Mouse (Mus musculus) adrenal gland, postnatal 14 days (tissue): ENCODE measurements around the gene S1pr2. TPM values are rescaled to one million over a fixed set of nuclear protein-coding genes. Genes with fewer than 3 reads are reported as not detected.
"Not testable (repeated sequence)": the region's sequence is repeated elsewhere in the genome, so short reads cannot be mapped to it uniquely, and the experiment has no call there.

ENCODE experiments used
- DNase-seq: peaks from one replicate; pipeline ENCODE4 v3.0.0; 2021; ENCODE audit warnings: mixed read lengths
- long read RNA-seq, 2 experiments: library from polyadenylated mRNA; stranded (forward); transcript quantifications; one replicate each; pipeline ENCODE4 v2.0.0; 2021
- total RNA-seq: library from RNA; stranded (reverse); gene quantifications from 2 replicates; pipeline ENCODE4 v1.2.3, GENCODE M21; 2021

S1pr2 gene
- total RNA-seq: 9.1 and 11.0 TPM in 2 replicates
- long read RNA-seq, experiment 1, full-length matches to known transcripts: 37 of 42 reads
- long read RNA-seq, experiment 1, partial matches to known transcripts: 0 of 42 reads
- long read RNA-seq, experiment 1, other reads (novel, unspliced or antisense): 5 of 42 reads
- long read RNA-seq, experiment 2, full-length matches to known transcripts: 11 of 15 reads
- long read RNA-seq, experiment 2, partial matches to known transcripts: 0 of 15 reads
- long read RNA-seq, experiment 2, other reads (novel, unspliced or antisense): 4 of 15 reads

- DNase-seq: peak; percentile 90
Observed at GRCm38 (mm10) chr9:20976216-20976960, at the start of gene S1pr2. S1pr2 (minus strand) TSS chr9:20976781.

GRCm38 (mm10) chr9:21025258-21025810 lies 48.8 kb upstream of the S1pr2 start:
- DNase-seq: no peak

GRCm38 (mm10) chr9:21022726-21023125 lies 46.1 kb upstream of the S1pr2 start:
- no peak for DNase-seq

DNA sequence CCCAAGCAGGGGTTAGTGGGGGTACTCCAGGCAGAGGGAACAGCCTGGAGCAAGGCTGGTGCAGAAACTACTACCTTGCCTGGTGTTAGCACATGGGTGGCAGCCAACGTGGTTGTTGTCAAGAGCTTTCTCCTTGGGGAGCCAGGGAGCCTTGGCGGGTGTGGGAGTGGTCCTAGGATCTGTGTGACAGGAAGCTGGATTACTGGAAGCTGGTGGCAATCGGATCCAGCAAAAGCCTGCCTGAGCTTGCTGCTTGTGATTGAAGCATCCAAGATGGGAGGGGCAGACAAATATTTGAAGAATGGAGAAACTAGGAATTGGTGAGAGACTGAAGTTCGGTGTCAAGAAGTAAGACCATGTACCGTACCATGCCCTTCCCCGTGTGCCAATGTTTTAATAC lies 45.7 kb upstream of the S1pr2 start:
- DNase-seq: no peak

- no peak for DNase-seq
Observed at GRCm38 (mm10) chr9:21021363-21021762, 44.8 kb upstream of the S1pr2 start.

GRCm38 (mm10) chr9:21018600-21018999 lies 42.0 kb upstream of the S1pr2 start:
- DNase-seq: no peak

GRCm38 (mm10) chr9:21017177-21017575 lies 40.6 kb upstream of the S1pr2 start:
- no peak for DNase-seq

DNA sequence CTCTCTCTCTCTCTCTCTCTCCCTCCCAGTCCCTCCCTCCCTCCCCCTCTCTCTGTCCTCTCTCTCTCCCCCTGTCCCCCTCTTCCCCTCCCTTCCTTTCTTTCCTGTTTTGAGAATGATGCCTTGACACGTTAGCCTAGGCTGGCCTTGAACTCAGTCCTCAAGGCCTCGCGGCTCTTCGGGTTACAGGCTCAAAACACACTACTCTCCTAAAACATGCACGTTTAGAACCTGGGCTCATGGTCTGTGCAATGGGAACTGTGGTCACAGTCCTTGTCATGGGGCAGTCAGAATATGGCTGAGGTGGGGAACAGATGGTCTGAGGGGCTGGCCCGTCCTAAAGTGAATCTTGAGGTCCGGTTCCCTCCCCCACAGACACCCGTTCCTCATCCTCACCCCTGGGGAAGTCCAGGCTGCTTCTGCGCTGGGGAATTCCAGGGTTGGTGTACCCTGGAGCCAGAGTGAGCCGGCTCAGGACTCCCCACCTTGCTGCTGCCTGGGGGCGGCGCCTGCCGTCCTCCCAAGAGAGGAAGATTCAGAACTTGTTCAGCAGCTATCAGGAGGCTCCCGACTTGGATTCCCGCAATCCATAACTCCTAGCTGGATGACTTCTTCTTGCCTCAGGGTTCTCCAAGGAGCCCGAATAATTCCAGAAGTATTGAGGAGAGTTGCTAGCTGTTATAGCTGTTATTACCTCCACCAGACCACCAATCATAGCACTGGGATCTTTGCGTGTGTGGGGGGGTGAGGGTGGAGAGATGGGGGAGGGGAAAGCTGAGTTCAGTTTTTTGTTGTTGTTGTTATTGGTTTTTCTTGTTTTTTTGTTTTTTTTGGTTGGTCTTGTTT lies 40.0 kb upstream of the S1pr2 start:
- DNase-seq: no peak

DNA sequence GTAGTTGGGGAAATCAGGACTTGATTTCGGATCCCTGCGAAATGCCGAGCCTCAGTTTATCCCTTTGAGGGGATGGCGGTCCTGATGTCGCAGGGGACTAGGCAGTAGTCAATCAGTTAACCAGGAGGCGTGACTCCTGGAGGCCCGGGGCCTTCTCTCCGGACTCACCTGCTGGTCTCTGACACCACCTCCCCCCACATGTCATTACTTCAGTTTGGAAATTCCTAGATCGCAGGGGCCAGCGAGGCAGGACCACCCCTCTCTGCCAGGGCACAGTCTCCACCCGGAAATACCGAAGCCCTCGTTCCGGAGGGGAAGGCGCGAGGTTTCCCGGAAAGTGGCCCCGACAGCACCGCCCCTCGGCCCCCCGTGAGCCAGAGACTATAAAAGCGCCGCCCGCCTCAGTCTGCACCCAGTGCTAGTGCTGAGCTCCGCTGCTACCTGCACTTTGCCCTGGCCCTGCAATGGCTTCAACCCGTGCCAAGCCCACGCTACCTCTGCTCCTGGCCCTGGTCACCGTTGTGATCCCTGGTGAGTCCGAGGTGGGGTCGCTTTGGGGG lies 39.1 kb upstream of the S1pr2 start, which contains the start of gene Icam1:
Gene Icam1, plus strand, starts transcription at position 415 of the 560 bp plus-strand sequence.
- peak; percentile 80 for DNase-seq

DNA sequence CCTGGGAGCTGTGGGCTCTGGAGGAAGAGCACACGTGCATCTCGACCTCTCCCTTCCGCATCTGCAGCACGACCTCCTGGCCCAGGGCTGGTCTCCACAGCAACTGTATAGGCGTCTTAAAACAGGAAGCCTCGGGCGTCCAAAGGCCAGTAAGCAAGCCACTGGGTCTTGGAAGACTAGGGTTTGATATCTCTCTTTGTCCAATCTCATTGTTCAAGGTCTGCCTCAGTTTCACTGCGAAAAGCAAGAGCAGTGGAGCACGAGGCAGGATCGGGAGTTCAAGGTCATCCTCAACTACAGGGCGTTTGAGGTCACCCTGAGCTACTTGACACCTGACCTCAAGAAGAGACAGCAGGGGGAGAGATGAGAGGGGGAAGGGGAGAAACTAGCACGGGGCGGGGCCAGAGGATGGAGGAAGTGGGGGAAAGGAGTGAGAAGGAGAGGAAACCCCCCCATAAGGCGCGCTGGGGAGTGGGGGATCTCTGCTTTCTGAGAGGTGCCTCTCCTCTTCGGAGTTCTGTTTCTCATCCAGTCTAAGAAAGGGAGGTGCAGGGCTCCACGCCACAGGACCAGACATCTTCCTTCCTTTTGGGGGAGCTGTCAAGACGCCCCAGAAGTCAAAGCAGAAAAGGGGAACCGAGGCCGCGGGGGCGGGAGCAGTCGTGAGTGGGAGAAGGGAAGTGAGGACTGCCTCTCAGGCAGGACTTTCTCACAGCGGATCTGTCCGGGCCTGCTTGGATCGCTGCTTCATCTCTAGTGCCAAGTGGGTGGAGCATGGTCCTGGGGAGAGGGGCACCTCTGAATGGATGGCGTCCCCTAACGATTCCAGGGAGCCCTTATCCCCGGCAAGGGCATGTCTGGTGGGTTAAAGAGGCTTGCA lies 38.4 kb upstream of the S1pr2 start:
- DNase-seq: peak; percentile 69

DNA sequence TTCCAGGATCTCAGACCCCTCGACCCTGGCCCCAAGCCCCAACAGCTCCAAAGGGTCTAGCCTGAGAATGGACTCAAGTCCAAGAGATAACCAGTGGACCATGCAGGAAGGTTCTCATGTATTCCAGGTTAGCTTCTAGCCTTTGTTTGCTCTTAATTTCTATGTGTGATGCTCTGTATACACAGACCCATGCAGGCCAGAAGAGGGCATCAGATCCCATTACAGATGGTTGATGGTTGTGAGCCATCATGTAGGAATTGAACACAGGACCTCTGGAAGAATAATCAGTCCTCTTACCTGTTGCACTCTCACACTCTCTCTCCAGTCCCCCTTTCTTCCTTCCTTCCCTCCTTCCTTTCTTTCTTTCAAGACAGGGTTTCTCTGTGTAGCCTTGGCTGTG lies 35.8 kb upstream of the S1pr2 start:
- no peak for DNase-seq

GRCm38 (mm10) chr9:21011846-21012312 lies 35.3 kb upstream of the S1pr2 start:
- no peak for DNase-seq

DNA sequence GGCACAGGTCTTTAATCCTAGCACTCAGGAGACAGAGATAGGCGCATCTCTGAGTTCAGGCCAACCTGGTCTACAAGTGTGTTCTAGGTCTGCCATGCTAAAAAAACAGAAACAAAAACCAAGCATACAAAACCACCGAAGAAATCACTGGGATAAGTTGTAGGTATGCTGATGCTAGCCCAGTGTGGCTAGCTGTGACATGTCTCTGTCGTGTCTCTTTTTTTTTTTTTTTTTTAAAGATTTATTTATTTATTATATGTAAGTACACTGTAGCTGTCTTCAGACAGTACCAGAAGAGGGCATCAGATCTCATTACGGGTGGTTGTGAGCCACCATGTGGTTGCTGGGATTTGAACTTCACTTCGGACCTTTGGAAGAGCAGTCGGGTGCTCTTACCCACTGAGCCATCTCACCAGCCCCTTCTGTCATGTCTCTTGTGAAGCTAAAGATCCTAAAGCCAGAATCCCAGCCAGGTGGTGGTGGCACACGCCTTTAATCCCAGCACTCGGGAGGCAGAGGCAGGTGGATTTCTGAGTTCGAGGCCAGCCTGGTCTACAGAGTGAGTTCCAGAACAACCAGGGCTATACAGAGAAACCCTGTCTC lies 34.5 kb upstream of the S1pr2 start:
- not testable (repeated sequence) for DNase-seq

DNA sequence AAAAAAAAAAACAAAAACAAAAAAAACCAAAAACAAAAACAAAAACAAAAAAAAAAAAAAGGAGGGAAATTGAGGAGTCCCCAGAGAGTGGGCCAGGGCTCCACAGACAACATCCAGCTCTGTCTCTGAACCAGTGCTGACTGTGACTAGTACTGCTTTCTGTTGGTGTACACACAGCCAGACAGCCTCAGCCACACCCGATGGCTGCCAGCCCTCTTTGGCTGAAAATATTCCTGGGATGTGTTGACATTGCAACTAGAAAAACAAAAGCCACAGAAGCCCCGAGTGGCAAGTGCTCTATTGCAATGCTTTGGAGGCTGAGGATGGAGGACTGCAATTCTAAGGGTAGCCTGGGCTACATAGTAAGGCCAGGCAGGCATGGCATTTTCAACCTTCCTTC lies 33.8 kb upstream of the S1pr2 start:
- DNase-seq: no peak

- no peak for DNase-seq
Observed at GRCm38 (mm10) chr9:21008007-21008406, 31.4 kb upstream of the S1pr2 start.

DNA sequence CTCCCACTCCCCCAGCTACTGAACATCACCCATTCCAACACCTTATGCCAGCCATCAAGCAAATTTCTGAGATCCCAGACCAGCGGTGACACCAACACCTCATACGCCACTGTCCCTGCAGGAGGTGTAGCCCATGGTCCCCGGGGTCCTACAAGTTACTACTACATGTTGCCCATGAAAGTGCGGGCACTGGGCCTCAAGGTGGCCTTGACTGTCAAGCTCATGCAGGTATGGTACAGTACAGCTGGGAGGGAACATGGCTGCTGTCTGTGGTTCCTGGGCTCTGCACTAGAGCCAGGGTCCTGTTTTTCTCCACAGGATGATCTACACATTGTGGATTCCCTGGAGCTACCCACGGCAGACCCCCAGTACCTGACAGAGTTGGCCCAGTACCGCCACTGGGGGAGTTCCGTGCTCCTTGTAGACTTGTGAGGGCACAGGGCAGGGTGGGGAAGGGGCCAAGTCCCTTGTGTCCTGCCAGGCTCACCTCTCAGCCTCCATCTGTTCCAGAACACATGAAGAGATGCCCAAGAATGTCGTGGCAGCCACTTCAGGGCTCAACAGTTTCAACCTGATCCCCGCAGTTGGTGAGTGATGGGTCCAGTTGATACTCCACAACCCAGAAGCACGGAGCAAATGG lies 30.9 kb upstream of the S1pr2 start:
- no peak for DNase-seq

DNA sequence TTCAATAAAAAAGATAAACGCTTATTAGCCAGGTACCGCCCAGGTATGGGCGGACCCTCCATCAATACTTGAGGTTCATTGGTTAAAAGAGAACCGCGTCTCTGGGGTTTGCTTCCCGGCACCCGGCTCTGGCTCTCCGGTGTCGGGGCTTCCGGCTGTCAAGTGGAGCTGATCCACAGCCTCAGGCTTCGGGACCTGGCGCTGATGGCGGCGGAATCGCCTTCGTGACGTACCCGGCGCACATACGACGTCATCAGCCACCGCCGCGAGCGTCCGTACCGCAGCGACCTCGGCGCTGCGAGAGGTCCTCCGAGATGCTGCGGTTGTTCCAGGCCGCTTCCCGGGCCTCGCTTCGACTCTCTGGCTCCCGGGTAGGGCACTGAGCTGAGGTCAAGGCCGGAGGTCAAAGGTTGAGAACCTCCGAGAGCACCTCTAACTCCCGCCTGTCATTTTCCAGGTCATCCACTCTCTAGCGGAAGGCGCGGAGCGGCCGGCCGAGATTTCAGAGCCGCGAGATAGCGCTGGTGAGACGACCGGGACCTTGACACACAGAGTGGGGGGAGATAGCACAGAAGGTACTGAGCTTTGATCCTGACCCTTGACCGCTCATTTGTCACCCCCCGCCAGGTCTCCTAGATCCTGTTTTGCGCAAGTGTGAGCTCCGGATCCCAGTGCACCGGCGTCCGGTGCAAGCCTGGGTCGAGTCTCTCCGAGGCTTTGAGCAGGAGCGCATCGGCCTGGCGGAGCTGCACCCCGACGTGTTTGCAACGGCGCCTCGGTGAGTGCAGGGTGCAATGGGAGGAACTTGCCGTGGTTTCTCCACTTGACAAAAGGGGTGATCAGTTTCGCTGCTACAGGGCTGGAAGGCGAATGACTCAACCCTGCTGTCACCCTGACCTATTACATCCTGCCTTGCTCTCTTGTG lies 26.3 kb upstream of the S1pr2 start, which contains the start of gene Mrpl4:
Gene Mrpl4, plus strand, starts transcription at position 112 of the 925 bp plus-strand sequence.
- peak; percentile 93 for DNase-seq

GRCm38 (mm10) chr9:21002270-21002626 lies 25.7 kb upstream of the S1pr2 start:
- DNase-seq: no peak
